Mouse (Mus musculus): ENCODE measurements around the gene Yipf1. TPM values are rescaled to one million over a fixed set of nuclear protein-coding genes. Genes with fewer than 3 reads are reported as not detected.

Yipf1 gene
- polyA plus RNA-seq, 1 experiment from 2014 or later: 43.0 TPM

- Histone ChIP-seq H3K4me2 (ENCODE audit: low read depth) (no peak overlapping the region), H3K9me3 (ENCODE audit: control insufficient read depth, low read length) (no peaks in the 10 kb centered on the region), H3K4me3 (ENCODE audit: low read depth, low read length) (no peak overlapping the region), H3K9ac (ENCODE audit: low read length) (no peak overlapping the region), H3K27ac (ENCODE audit: low read depth, low read length) (no peak overlapping the region), H3K4me1 (ENCODE audit: control insufficient read depth, insufficient read depth, low read length) (no peaks in the 10 kb centered on the region), H3K36me3 (ENCODE audit: control insufficient read depth, insufficient read depth, low read length) (no peaks in the 10 kb centered on the region), H3K27me3 (ENCODE audit: control insufficient read depth, insufficient read depth, low read length) (no peaks in the 10 kb centered on the region)
- DNase-seq (ENCODE audit: low spot score) (no peak), ATAC-seq (ENCODE audit: insufficient read depth, low FRiP score, low TSS enrichment) (no peak)
- WGBS: 50% methylated on average over 5 of the region's 5 CpGs
These were observed 27.2 kb downstream of the Yipf1 start for GRCm38 (mm10) chr4:107341354-107341753.

DNA sequence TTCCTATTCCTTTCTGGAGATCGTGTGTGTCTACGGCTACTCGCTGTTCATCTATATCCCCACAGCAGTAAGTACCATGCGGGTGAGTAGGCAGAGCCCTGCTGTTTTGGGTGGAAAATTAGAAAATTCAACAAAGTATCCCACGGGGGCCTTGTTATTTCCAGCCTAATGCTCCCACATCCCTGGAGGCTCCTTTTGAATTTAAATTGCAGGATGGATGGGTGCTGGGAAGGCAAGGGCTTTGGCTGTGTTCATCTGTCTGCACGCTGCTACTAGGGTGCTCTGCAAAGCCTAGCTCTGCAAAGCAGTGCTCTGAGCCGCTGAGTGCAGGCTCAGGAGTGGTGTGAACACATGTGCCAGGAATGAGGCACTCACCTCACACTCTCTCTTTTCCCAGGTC lies 30.4 kb downstream of the Yipf1 start:
- H3K9ac ChIP-seq (ENCODE audit: low read length): no peak overlapping the region
- H3K27ac ChIP-seq (ENCODE audit: low read depth, low read length): no peak overlapping the region
- no peaks in the 10 kb centered on the region for H3K27me3 ChIP-seq (ENCODE audit: control insufficient read depth, insufficient read depth, low read length)
- H3K36me3 ChIP-seq (ENCODE audit: control insufficient read depth, insufficient read depth, low read length): 0 out of 2 replicates have a peak, but pooled peaks cover 3% of the 10 kb centered on the region
- H3K4me2 ChIP-seq (ENCODE audit: low read depth): no peak overlapping the region
- no peak overlapping the region for H3K4me3 ChIP-seq (ENCODE audit: low read depth, low read length)
- no peaks in the 10 kb centered on the region for H3K9me3 ChIP-seq (ENCODE audit: control insufficient read depth, low read length)
- WGBS: 82% methylated on average over 7 of the region's 7 CpGs
- no peaks in the 10 kb centered on the region for H3K4me1 ChIP-seq (ENCODE audit: control insufficient read depth, insufficient read depth, low read length)
- ATAC-seq (ENCODE audit: insufficient read depth, low FRiP score, low TSS enrichment): no peak
- DNase-seq (ENCODE audit: low spot score): no peak

DNA sequence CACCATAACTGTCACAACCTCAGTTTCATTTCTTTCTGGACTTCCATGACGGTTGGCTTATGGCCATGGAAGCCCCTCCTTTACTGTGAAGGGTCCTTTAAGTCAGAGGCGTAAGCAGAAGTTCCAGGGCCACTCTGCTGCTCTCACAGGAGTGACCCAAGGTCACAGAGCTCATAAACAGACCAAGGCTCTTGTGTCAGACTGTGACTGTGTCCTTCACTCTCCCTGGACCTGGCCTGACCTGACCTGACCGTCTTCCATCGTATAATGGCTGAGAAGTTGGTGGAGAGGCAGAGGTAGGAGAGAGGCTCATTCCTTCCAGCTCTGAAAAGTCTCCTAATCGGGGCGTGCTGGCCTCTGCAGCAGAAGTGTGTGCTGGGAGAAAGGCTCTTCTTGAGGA lies 33.1 kb downstream of the Yipf1 start:
- H3K4me2 ChIP-seq (ENCODE audit: low read depth): no peak overlapping the region
- H3K9me3 ChIP-seq (ENCODE audit: control insufficient read depth, low read length): no peaks in the 10 kb centered on the region
- no peak overlapping the region for H3K9ac ChIP-seq (ENCODE audit: low read length)
- H3K4me1 ChIP-seq (ENCODE audit: control insufficient read depth, insufficient read depth, low read length): no peaks in the 10 kb centered on the region
- H3K36me3 ChIP-seq (ENCODE audit: control insufficient read depth, insufficient read depth, low read length): 0 out of 2 replicates have a peak, but pooled peaks cover 3% of the 10 kb centered on the region
- ATAC-seq (ENCODE audit: insufficient read depth, low FRiP score, low TSS enrichment) (no peak), DNase-seq (ENCODE audit: low spot score) (no peak)
- 74% methylated on average over 6 of the region's 6 CpGs for WGBS
- H3K27me3 ChIP-seq (ENCODE audit: control insufficient read depth, insufficient read depth, low read length): no peaks in the 10 kb centered on the region
- no peak overlapping the region for H3K27ac ChIP-seq (ENCODE audit: low read depth, low read length)
- no peak overlapping the region for H3K4me3 ChIP-seq (ENCODE audit: low read depth, low read length)

GRCm38 (mm10) chr4:107348529-107349310 lies 34.6 kb downstream of the Yipf1 start:
- Histone ChIP-seq H3K27ac (ENCODE audit: low read depth, low read length) (no peak overlapping the region), H3K4me3 (ENCODE audit: low read depth, low read length) (no peak overlapping the region), H3K27me3 (ENCODE audit: control insufficient read depth, insufficient read depth, low read length) (no peaks in the 10 kb centered on the region), H3K36me3 (ENCODE audit: control insufficient read depth, insufficient read depth, low read length) (peaks cover 3% of the 10 kb centered on the region; the same call in 1 of the 2 replicates), H3K4me1 (ENCODE audit: control insufficient read depth, insufficient read depth, low read length) (peaks cover 3% of the 10 kb centered on the region), H3K9ac (ENCODE audit: low read length) (no peak overlapping the region), H3K4me2 (ENCODE audit: low read depth) (no peak overlapping the region), H3K9me3 (ENCODE audit: control insufficient read depth, low read length) (no peaks in the 10 kb centered on the region)
- 78% methylated on average over 20 of the region's 20 CpGs for WGBS
- DNase-seq (ENCODE audit: low spot score): peak; percentile 22
- no peak for ATAC-seq (ENCODE audit: insufficient read depth, low FRiP score, low TSS enrichment)

- 77% methylated on average over 8 of the region's 8 CpGs for WGBS
These were observed 35.3 kb downstream of the Yipf1 start for GRCm38 (mm10) chr4:107349311-107350008.

GRCm38 (mm10) chr4:107351368-107351767 lies 37.2 kb downstream of the Yipf1 start:
- Histone ChIP-seq H3K4me1 (ENCODE audit: control insufficient read depth, insufficient read depth, low read length) (peaks cover 11% of the 10 kb centered on the region), H3K27me3 (ENCODE audit: control insufficient read depth, insufficient read depth, low read length) (no peaks in the 10 kb centered on the region), H3K9ac (ENCODE audit: low read length) (no peak overlapping the region), H3K27ac (ENCODE audit: low read depth, low read length) (no peak overlapping the region), H3K36me3 (ENCODE audit: control insufficient read depth, insufficient read depth, low read length) (peaks cover 3% of the 10 kb centered on the region; the same call in 1 of the 2 replicates), H3K4me2 (ENCODE audit: low read depth) (no peak overlapping the region), H3K4me3 (ENCODE audit: low read depth, low read length) (no peak overlapping the region), H3K9me3 (ENCODE audit: control insufficient read depth, low read length) (no peaks in the 10 kb centered on the region)
- ATAC-seq (ENCODE audit: insufficient read depth, low FRiP score, low TSS enrichment) (no peak), DNase-seq (ENCODE audit: low spot score) (no peak)

More at GRCm38 (mm10) chr4:107349311-107350008, 35.3 kb downstream of the Yipf1 start:
- DNase-seq (ENCODE audit: low spot score) (no peak), ATAC-seq (ENCODE audit: insufficient read depth, low FRiP score, low TSS enrichment) (no peak)
- Histone ChIP-seq H3K27me3 (ENCODE audit: control insufficient read depth, insufficient read depth, low read length) (no peaks in the 10 kb centered on the region), H3K27ac (ENCODE audit: low read depth, low read length) (no peak overlapping the region), H3K4me1 (ENCODE audit: control insufficient read depth, insufficient read depth, low read length) (peaks cover 10% of the 10 kb centered on the region), H3K4me2 (ENCODE audit: low read depth) (no peak overlapping the region), H3K4me3 (ENCODE audit: low read depth, low read length) (no peak overlapping the region), H3K9ac (ENCODE audit: low read length) (no peak overlapping the region), H3K36me3 (ENCODE audit: control insufficient read depth, insufficient read depth, low read length) (peaks cover 3% of the 10 kb centered on the region; the same call in 1 of the 2 replicates), H3K9me3 (ENCODE audit: control insufficient read depth, low read length) (no peaks in the 10 kb centered on the region)

- Histone ChIP-seq H3K4me1 (ENCODE audit: control insufficient read depth, insufficient read depth, low read length) (peaks cover 11% of the 10 kb centered on the region), H3K9ac (ENCODE audit: low read length) (no peak overlapping the region), H3K27ac (ENCODE audit: low read depth, low read length) (peak overlapping the region; percentile 60; the same call in 1 of the 2 replicates), H3K27me3 (ENCODE audit: control insufficient read depth, insufficient read depth, low read length) (no peaks in the 10 kb centered on the region), H3K4me3 (ENCODE audit: low read depth, low read length) (no peak overlapping the region), H3K9me3 (ENCODE audit: control insufficient read depth, low read length) (no peaks in the 10 kb centered on the region), H3K4me2 (ENCODE audit: low read depth) (no peak overlapping the region), H3K36me3 (ENCODE audit: control insufficient read depth, insufficient read depth, low read length) (no peaks in the 10 kb centered on the region; the same call in 1 of the 2 replicates)
- WGBS: 87% methylated on average over 3 of the region's 3 CpGs
- DNase-seq (ENCODE audit: low spot score): no peak
- ATAC-seq (ENCODE audit: insufficient read depth, low FRiP score, low TSS enrichment): no peak
These were observed 39.4 kb downstream of the Yipf1 start for GRCm38 (mm10) chr4:107353612-107354011.

GRCm38 (mm10) chr4:107354126-107354525 lies 40.0 kb downstream of the Yipf1 start:
- Histone ChIP-seq H3K4me1 (ENCODE audit: control insufficient read depth, insufficient read depth, low read length) (peaks cover 11% of the 10 kb centered on the region), H3K27me3 (ENCODE audit: control insufficient read depth, insufficient read depth, low read length) (no peaks in the 10 kb centered on the region), H3K9me3 (ENCODE audit: control insufficient read depth, low read length) (no peaks in the 10 kb centered on the region), H3K4me3 (ENCODE audit: low read depth, low read length) (no peak overlapping the region), H3K4me2 (ENCODE audit: low read depth) (no peak overlapping the region), H3K36me3 (ENCODE audit: control insufficient read depth, insufficient read depth, low read length) (no peaks in the 10 kb centered on the region; the same call in 1 of the 2 replicates), H3K27ac (ENCODE audit: low read depth, low read length) (peak overlapping the region; percentile 60), H3K9ac (ENCODE audit: low read length) (peak overlapping the region; percentile 10; the same call in 1 of the 2 replicates)
- DNase-seq (ENCODE audit: low spot score) (no peak), ATAC-seq (ENCODE audit: insufficient read depth, low FRiP score, low TSS enrichment) (peak; percentile 41; the same call in 1 of the 2 replicates)
- 67% methylated on average over 5 of the region's 5 CpGs for WGBS
